Mouse (Mus musculus) urinary bladder, postnatal 10 days (tissue): Measurements from ENCODE around the gene Meaf6.

ENCODE experiments used
- DNase-seq: peaks from one replicate; pipeline ENCODE4 v3.0.0; 2022; ENCODE audit warnings: low spot score

Gene Meaf6

GRCm38 (mm10) chr4:125115710-125116089 is 30.8 kb downstream of the Meaf6 start:
- DNase-seq, result no peak

- DNase-seq, result no peak
These were observed 31.3 kb downstream of the Meaf6 start for GRCm38 (mm10) chr4:125116090-125116861.

- DNase-seq, result no peak
These were observed 32.0 kb downstream of the Meaf6 start for GRCm38 (mm10) chr4:125116929-125117328.

DNA sequence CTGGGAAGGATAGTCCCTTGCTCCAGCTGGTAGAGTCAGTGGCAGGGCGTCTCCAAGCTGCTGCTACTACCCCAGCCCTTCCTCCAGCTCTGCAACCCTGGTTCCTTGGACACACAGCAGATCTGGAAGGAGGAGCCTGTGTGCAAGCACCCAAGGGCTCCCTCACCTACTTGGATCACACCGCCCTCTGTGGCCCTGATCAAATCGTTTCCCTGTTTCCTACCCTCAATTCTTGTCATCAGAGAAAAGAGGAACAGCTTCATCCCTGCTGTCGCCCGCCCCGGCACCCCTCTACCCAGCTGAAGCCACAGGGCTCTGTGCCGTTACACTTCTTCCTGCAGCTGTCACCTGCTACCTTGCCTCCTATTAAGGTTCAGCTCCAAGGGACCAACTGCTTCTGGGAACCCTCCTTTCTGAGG is 33.0 kb downstream of the Meaf6 start:
- DNase-seq, result no peak

- no peak for DNase-seq
These were observed 34.1 kb downstream of the Meaf6 start for GRCm38 (mm10) chr4:125119070-125119469.

DNA sequence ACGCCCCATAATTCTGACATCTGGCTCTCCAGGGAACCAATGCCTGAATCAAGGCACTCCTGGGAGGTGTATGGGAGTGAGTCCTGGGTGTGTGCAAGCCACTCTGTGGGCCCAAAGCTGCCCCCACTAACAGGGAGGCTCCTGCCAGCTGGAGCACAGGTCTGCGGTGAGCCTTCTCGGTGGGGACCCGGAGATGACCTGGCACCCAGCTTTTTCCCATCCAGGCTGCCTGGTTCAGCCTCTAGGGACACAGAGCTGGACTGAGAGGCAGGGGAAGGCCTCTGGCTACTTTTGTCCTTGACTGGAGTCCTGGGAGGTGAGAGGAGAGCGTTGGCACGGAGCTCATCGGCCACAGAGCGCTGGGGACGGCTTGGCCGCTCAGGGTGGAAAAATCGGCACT is 34.8 kb downstream of the Meaf6 start:
- no peak for DNase-seq

DNA sequence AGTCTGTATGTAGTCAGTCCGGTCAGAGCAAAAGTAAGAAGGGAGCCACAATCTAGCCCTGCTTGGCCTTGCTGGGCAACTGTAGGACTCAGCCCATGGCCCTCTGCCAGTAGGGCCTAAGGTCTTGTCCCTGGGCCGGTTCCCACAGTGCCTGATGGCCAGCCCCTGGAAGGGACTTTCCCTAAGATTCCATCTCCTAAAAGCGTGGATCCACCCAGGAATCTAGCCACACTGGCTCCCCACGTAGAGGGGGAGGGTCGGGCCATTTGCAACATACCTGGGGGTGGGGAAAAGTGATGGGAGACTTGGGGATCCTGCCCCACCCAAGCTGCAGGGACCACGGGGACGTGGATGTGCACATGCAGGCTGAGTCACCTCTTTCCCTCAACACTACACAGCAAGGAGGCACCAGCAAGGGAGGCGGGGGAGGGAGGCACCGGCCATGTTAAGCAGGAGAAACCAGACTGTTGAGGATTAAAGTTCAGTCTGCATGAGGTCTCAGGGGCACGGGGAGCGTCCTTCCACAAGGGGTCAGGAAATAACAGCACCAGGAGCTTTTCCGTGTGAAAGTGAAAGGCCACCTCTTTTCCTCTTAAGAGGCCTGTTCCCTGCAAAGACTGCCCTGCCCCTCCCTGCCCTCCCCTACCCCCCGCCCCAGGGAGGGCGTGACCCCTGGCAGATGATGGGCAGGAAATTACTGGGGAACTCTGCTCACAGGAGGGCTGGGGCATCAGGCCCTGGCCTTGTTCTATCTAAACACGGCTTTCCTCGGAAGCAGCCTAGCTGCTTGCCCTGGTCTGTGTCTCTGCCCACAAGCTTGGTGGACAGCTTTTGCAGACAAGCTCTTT is 37.7 kb downstream of the Meaf6 start:
- DNase-seq, result no peak

DNA sequence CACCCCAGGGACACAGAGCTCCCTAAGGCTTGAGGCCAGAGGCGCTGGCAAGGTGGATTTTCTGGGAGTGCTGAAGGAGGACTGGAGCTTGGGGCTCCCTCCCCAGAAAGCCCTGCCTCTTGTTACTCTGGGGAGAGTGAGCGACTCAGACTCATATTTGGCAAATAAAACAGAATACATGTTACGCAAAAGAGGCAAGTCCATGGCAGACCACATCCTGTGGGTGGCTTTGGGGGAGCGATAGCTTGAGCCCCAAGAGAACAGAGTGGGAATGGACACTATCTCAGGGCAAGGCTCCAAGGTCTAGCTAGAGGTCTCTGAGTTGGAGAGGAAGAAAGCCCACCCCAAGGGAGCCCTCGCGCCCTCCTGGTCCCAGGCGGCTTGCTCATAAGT is 38.3 kb downstream of the Meaf6 start:
- no peak for DNase-seq

DNA sequence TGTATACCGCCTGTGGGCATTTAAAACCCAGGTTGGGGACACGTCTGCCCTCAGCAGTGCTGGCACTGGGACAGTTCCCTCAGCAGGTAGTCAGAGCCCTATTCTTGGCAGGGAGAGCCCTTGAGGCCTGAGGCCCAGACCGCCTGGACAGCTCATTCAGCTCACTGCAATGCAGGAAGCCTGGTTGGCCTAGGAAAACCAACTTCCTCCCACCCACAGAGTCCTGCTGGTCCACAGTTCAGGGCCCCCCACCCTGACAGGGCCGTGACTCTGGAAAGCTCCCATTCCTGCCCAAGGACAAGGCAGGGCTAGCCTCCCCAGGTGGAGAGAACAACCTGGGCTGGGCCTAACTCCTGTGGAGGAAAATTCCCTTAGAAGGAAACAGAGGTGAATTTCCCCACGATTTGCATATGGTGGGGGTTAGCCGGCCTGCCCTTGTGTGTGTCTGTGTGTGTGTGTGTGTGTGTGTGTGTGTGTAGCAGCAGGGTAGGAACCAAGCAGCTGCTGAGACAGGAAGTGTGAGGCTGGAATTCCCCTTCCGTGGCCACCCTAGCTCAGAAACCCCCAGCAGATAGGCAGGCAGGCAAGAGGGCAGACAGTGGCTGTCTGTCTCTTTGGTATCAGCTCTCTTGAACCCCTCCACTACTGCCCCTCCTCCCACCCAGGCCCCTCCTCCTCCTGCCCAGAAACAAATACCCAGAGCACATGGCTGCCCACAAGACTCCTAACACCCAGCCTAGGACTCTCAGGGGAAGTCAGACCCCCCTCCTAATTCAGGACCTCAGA is 39.7 kb downstream of the Meaf6 start:
- DNase-seq, result no peak

- DNase-seq, result no peak
These were observed 40.5 kb downstream of the Meaf6 start for GRCm38 (mm10) chr4:125125361-125125921.

DNA sequence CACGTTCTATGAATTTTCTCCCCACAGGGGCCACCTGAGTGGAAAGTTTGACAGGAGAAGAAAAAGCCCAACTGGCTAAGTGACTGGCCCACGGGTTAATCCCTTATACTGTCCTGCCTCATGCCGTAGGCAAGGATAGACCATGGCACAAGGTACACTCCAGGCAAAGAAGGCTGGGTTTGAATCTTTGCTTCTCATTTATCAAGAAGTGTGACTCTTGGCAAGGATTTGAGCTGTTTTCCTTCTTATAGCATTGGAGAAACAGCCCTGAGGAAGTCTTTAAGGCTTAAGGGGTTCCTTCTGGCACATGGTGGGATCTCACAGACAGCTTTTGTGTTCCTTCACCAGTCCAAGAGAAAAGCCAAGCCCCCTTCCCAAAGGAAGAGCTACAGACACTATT is 41.3 kb downstream of the Meaf6 start:
- no peak for DNase-seq

DNA sequence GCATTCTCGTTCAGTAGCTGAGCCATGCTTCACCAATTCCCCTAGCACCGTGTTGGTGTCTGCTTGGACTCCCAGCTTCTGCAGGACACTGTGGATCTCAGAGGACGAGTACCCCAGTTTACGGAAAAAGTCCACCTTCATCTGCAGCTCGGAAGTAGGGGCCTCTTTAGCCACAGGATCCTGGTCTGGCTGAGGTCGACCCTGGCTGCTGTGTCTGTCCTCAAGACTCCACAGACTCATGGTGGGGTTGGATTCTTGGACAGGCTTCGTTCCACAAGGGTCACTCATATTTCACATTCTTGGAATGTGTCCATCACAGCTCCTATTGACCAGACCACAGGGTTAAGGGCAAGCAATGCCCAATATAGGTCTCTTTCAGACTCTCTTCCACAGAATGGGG is 41.8 kb downstream of the Meaf6 start:
- DNase-seq, result no peak

DNA sequence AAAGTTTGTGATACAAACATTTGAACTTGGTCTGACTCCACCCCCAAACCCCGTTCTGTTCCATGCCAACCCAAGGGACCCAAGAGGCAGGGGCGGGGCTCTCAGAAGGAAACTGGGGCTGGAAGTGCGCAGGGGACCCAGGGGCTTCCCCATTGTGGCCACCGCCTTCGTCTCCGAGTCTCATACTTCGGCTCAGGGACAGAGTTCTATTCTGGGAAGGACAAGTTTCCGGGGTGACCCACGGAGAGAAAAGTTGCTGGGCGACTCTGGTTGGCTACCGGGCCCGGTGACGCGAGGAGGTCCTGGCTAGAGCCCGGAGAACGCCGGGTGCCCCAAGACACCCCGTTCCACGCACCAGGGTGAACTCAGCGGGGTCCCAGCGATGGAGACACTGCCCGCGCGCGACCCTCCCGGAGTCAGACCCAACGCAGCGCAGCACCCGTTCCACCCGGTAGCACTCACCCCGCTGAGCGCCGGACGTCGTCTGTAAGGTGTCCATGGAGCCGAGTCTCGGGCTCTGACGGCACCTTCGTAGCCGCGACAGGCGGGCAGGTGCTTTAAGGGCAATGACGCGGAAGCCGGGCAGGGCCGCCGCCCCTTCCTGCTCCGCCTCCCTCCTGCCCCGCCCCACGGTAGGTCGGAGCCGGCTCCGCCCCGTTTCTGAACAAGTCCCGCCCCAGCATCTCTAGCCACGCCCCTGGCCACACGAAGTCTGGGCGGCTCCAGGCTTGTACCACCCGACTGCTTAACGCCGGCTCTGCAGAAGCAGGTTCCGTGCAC is 42.6 kb downstream of the Meaf6 start, which contains the start of gene Zc3h12a:
Gene Zc3h12a, minus strand, starts transcription at position 536 of the 780 bp plus-strand sequence.
- peak; percentile 76 for DNase-seq

DNA sequence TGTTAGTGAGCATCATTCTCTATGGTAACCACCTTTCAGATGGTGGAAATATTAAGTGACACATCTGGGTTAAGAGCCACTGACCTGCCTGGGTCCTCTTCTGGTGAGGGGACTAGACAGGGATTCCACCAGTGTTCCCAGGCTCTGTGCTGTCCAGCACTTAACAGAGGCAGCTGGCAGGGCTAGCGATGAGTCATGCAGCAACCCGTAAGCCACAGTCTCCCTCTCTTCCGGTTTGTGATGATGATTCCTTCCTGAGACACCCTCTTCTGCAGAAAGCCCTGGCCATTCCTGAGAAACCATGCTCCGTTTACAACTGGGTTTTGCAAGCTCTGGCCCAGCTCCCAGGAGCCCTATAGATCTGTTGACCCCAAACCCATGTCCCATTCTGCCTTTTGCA is 46.6 kb downstream of the Meaf6 start:
- no peak for DNase-seq

DNA sequence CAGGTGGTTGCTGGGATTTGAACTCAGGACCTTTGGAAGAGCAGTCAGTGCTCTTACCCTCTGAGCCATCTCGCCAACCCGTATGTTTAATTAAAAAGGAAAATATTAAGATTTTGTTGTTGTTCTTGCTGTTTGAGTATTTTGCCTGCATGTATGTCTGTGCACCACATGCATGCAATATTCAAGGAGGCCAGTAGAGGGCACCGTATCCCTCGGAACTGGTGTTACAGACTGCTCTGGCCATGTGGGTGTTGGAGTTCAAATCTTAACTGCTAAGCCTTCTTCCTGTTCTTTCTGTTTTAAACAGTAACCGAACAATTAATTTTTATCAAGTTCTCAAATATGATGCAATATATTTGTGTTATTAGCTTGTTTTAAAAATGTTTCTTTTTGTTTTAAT is 47.5 kb downstream of the Meaf6 start:
- DNase-seq, result no peak

- DNase-seq, result no peak
These were observed 49.3 kb downstream of the Meaf6 start for GRCm38 (mm10) chr4:125134192-125134591.

DNA sequence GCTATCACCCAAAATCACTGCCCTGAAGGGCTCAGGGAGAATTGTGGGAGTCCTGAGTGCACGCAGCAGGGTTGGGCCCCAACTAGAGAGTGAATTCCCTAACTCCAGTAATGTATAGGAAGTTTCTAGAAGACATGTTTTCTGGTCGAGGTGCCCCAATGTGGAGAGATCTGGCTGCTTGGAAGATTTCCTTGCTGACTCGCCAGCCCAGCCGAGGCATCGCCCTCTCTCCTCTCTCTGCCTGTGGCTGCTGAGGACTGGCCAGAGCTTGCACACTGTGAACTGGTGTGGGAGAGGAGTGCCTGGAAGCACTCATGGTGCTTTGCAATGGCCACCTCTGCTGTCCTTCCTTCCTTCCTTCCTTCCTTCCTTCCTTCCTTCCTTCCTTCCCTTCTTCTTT is 49.7 kb downstream of the Meaf6 start:
- DNase-seq, result no peak

DNA sequence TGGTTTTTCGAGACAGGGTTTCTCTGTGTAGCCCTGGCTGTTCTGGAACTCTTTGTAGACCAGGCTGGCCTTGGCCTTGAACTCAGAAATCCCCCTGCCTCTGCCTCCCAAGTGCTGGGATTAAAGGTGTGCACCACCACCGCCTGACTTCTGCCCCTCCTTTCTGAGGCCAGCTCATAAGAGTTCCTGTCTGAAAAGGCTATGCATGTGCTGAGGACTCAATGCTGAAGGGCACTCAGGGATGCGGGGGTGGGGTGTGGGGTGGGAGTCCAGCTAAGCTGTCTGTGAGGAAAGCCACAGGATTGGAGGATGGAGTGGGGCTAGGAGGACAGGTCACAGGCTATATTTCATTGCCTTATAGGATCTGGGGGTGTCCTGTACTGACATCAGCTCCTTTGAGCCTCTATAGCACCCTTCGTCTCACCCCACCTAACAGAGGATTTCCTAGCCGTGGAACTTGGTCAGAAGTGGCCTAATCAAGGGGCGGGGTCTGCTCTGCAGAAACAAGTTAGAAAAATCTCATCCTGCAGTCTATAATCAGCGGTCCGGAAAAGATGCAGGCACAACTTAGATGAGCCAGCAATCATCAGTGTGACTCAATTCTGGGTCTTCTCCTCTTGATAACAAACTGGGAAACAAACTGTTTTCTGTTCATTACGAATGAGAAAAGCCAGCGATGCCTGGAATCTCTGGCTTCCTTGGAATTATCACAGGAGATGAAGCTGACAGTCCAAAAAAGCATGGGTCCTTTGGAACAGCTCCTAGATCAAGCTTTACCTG is 50.3 kb downstream of the Meaf6 start:
- no peak for DNase-seq

- DNase-seq, result no peak
These were observed 51.5 kb downstream of the Meaf6 start for GRCm38 (mm10) chr4:125136303-125136888.

DNA sequence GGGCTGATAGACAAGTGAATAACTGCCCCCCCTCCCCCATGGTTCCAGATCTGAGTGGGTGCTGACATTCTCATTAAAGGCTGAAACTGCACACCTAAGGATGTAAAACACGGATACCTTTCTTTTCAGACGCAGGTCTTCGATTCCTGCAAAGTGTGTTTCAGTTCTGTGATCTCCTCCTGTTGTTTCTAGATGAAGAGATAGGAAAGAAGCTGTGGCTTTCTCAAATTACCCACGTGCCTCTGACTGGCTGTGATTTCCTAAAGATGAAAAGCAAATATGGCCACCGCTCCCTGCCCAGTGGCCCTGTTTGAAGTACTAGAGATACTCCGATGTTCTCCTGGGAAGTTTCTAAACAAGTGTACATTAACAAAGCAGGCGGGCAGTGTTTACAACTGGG is 53.4 kb downstream of the Meaf6 start:
- no peak for DNase-seq
